Mouse (Mus musculus): ENCODE results near the gene Rabac1. TPM values are rescaled to one million over a fixed set of nuclear protein-coding genes. Genes with fewer than 3 reads are reported as not detected.
A peak's percentile ranks its signal among the peaks of the same experiment; 100 is the strongest.

Rabac1 gene
- polyA plus RNA-seq, 1 experiment from 2014 or later: 263 TPM

DNA sequence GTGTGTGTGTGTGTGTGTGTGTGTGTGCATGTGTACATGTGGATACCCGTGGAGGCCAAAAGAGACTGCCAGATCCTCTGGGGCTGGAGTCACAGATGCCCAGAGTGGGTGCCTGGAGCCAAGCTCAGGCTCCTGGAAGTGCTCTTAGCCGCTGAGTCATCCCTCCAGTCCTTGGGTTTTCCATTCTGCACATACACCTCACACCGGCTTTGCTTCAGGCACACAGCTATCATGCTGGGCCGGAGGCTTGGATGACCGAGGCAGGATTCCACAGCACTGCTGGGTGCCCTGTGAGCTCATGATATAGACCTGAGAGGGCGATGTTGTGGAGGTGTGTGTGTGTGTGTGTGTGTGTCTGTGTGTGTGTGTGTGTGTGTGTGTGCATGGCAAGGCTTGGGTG is 4.1 kb downstream of the Rabac1 start:
- H3K27me3 ChIP-seq (ENCODE audit: control insufficient read depth, insufficient read depth, low read length): no peaks in the 10 kb centered on the region
- no peak overlapping the region for H3K4me2 ChIP-seq (ENCODE audit: low read length)
- H3K4me1 ChIP-seq (ENCODE audit: control insufficient read depth in 2 of 2, insufficient read depth in 2 of 2, low read length in 2 of 2): peaks cover 5 to 9% of the 10 kb centered on the region in 2 experiments
- H3K4me3 ChIP-seq (ENCODE audit: control insufficient read depth in 1 of 2, insufficient read depth in 1 of 2, low read depth in 1 of 2, low read length in 2 of 2): no peak overlapping the region
- H3K27ac ChIP-seq (replicated peaks in 1 of 2; ENCODE audit: control insufficient read depth in 1 of 2, insufficient read depth in 1 of 2, low read depth in 2 of 2, low read length in 2 of 2): no peak overlapping the region
- 72% methylated on average over 6 of the region's 6 CpGs for WGBS
- ATAC-seq (ENCODE audit: insufficient number of reproducible peaks, insufficient read depth, low FRiP score, low read depth): no peak
- no peaks in the 10 kb centered on the region for H3K9me3 ChIP-seq (ENCODE audit: control insufficient read depth, low read length)
- no peak overlapping the region for H3K9ac ChIP-seq (ENCODE audit: low read length)
- H3K36me3 ChIP-seq (ENCODE audit: control insufficient read depth, insufficient read depth, low read length): peaks cover 8% of the 10 kb centered on the region

DNA sequence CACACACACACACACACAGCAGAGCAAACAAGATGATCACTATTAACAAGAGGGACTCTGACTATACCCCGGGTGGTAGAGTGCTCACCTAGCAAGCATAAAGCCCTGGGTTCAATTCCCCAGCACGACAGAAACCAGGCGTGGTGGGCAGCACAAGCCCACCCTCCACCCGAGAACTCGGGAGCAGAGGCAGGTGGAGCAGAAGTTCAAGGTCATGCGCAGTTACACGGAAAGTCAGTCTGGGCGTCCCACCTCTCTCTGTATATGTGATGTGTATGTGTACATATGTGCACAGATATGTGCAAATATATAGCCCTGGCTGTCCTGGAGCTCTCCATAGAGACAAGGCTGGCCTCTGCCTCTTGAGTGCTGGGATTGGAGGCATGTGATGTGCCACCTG is 4.6 kb downstream of the Rabac1 start:
- Histone ChIP-seq H3K27ac (replicated peaks in 1 of 2; ENCODE audit: control insufficient read depth in 1 of 2, insufficient read depth in 1 of 2, low read depth in 2 of 2, low read length in 2 of 2) (no peak overlapping the region), H3K4me1 (ENCODE audit: control insufficient read depth in 2 of 2, insufficient read depth in 2 of 2, low read length in 2 of 2) (peaks cover 5 to 9% of the 10 kb centered on the region in 2 experiments), H3K4me2 (ENCODE audit: low read length) (no peak overlapping the region), H3K27me3 (ENCODE audit: control insufficient read depth, insufficient read depth, low read length) (no peaks in the 10 kb centered on the region), H3K9me3 (ENCODE audit: control insufficient read depth, low read length) (no peaks in the 10 kb centered on the region), H3K36me3 (ENCODE audit: control insufficient read depth, insufficient read depth, low read length) (peaks cover 8% of the 10 kb centered on the region), H3K4me3 (ENCODE audit: control insufficient read depth in 1 of 2, insufficient read depth in 1 of 2, low read depth in 1 of 2, low read length in 2 of 2) (no peak overlapping the region), H3K9ac (ENCODE audit: low read length) (no peak overlapping the region)
- WGBS: 75% methylated on average over 8 of the region's 8 CpGs
- no peak for ATAC-seq (ENCODE audit: insufficient number of reproducible peaks, insufficient read depth, low FRiP score, low read depth)

DNA sequence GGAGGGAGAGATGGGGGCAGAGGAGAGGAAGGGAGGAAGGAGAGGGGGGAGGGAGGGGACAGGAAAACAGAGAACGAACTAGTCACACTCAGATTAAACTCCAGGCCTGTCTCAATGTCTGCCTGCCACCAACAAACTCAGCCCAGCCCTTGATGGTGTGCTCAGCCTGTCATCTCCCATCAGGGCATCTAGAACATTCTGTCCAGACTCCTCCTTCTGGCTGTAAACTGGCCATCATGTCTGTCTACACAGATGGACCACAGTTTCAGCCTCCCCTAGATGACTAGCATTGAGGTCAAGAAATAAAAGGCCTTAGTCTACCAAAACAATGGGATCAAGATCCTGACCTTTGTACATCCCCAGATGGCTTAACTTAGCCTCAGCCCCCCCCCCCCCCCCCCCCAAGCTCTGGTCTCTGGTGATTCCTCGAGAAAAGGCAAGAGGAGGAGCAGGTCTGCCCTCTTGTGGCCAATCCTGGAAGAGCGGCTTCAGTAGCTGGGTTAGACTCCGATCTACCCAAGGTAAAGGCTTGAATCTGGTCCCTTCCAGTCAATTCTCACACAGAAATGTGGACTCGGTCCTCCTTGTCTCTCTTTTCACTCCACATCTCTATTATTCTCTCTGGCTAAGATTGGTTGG is 7.5 kb downstream of the Rabac1 start:
- Histone ChIP-seq H3K9ac (ENCODE audit: low read length) (no peak overlapping the region), H3K27ac (replicated peaks in 1 of 2; ENCODE audit: control insufficient read depth in 1 of 2, insufficient read depth in 1 of 2, low read depth in 2 of 2, low read length in 2 of 2) (no peak overlapping the region), H3K36me3 (ENCODE audit: control insufficient read depth, insufficient read depth, low read length) (peaks cover 6% of the 10 kb centered on the region), H3K4me3 (ENCODE audit: control insufficient read depth in 1 of 2, insufficient read depth in 1 of 2, low read depth in 1 of 2, low read length in 2 of 2) (no peak overlapping the region), H3K4me1 (ENCODE audit: control insufficient read depth in 2 of 2, insufficient read depth in 2 of 2, low read length in 2 of 2) (no peaks in the 10 kb centered on the region), H3K9me3 (ENCODE audit: control insufficient read depth, low read length) (no peaks in the 10 kb centered on the region), H3K4me2 (ENCODE audit: low read length) (no peak overlapping the region), H3K27me3 (ENCODE audit: control insufficient read depth, insufficient read depth, low read length) (no peaks in the 10 kb centered on the region)
- 13% methylated on average over 5 of the region's 5 CpGs for WGBS
- no peak for ATAC-seq (ENCODE audit: insufficient number of reproducible peaks, insufficient read depth, low FRiP score, low read depth)

DNA sequence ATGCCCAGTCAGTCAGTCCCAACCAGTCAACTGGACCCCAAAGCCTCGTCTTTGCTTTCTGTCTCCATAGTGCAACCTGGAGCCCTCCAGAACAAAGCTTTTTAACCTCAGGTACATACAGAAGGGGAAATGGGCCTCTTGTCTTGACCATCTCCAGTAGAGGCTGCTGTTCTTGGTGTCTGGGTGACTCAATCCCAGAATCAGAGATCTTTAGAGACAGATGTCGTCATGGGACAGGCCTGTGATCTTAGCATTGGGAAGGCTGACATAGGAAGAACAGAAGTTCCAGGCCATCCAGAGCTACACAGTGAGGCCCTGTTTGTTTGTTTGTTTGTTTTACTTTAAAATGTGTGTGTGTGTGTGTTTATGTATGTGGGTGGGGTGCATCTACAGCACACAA is 8.3 kb downstream of the Rabac1 start:
- no peaks in the 10 kb centered on the region for H3K27me3 ChIP-seq (ENCODE audit: control insufficient read depth, insufficient read depth, low read length)
- no peak overlapping the region for H3K9ac ChIP-seq (ENCODE audit: low read length)
- no peak overlapping the region for H3K27ac ChIP-seq (replicated peaks in 1 of 2; ENCODE audit: control insufficient read depth in 1 of 2, insufficient read depth in 1 of 2, low read depth in 2 of 2, low read length in 2 of 2)
- no peaks in the 10 kb centered on the region for H3K36me3 ChIP-seq (ENCODE audit: control insufficient read depth, insufficient read depth, low read length)
- ATAC-seq (ENCODE audit: insufficient number of reproducible peaks, insufficient read depth, low FRiP score, low read depth): no peak
- H3K4me2 ChIP-seq (ENCODE audit: low read length): no peak overlapping the region
- 59% methylated on average over 2 of the region's 2 CpGs for WGBS
- H3K4me1 ChIP-seq (ENCODE audit: control insufficient read depth in 2 of 2, insufficient read depth in 2 of 2, low read length in 2 of 2): no peaks in the 10 kb centered on the region
- no peak overlapping the region for H3K4me3 ChIP-seq (ENCODE audit: control insufficient read depth in 1 of 2, insufficient read depth in 1 of 2, low read depth in 1 of 2, low read length in 2 of 2)
- H3K9me3 ChIP-seq (ENCODE audit: control insufficient read depth, low read length): no peaks in the 10 kb centered on the region

DNA sequence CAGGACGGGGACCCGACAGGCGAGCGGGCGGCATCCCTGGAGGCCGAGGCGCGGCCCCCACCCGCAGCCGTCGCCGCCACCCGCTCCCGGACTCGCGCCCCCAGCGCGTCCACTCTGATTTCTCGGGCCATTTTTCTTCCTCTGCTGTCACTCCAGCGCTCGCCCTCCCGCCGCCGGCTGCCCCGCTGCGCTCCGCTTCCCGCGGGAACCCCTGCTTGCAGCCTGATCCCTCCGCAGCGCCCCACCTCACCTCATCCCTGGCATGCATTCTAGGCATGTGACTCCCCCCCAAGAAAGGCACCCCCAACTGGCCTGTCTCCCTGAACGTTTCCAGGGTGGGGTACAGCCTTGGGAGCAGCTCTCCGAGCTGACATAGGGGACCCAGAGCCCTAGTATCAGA is 17.3 kb downstream of the Rabac1 start:
- peaks cover 3 to 11% of the 10 kb centered on the region in 2 experiments; a peak in 2 of 4 replicates for H3K4me1 ChIP-seq (ENCODE audit: control insufficient read depth in 2 of 2, insufficient read depth in 2 of 2, low read length in 2 of 2)
- no peaks in the 10 kb centered on the region for H3K9me3 ChIP-seq (ENCODE audit: control insufficient read depth, low read length)
- H3K9ac ChIP-seq (ENCODE audit: low read length): 0 out of 2 replicates have a peak overlapping the region, but pooled peaks have one; percentile 21
- H3K27me3 ChIP-seq (ENCODE audit: control insufficient read depth, insufficient read depth, low read length): peaks cover 73% of the 10 kb centered on the region
- peak overlapping the region; percentile 55 for H3K4me2 ChIP-seq (ENCODE audit: low read length)
- no peak overlapping the region for H3K27ac ChIP-seq (replicated peaks in 1 of 2; ENCODE audit: control insufficient read depth in 1 of 2, insufficient read depth in 1 of 2, low read depth in 2 of 2, low read length in 2 of 2)
- no peak for ATAC-seq (ENCODE audit: insufficient number of reproducible peaks, insufficient read depth, low FRiP score, low read depth)
- H3K36me3 ChIP-seq (ENCODE audit: control insufficient read depth, insufficient read depth, low read length): no peaks in the 10 kb centered on the region
- H3K4me3 ChIP-seq (ENCODE audit: control insufficient read depth in 1 of 2, insufficient read depth in 1 of 2, low read depth in 1 of 2, low read length in 2 of 2): peak overlapping the region; percentile 17 to 25; a peak in 3 of 4 replicates
- 4% methylated on average over 14 of the region's 33 CpGs for WGBS

DNA sequence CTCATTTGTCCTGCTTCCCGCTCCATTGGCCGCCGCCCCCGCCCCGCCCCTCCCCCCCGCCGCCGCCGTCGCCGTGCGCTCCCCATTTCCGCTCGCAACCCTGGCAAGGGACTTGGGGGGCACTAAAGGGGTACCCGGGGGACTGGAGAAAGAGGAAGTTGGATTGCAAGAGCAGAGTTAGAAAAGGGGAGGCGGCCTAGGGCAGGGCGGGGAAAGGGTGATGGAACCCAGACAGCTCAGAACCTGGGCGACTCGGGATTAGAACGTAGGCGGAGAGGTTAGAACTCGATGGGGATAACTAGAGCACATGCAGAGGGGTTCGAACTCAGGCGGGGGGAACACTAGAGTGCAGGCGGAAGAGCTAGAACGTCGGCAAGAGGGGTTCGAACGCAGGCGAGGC is 18.1 kb downstream of the Rabac1 start:
- H3K4me1 ChIP-seq (ENCODE audit: control insufficient read depth in 2 of 2, insufficient read depth in 2 of 2, low read length in 2 of 2): peaks cover 3 to 11% of the 10 kb centered on the region in 2 experiments; a peak in 2 of 4 replicates
- H3K27me3 ChIP-seq (ENCODE audit: control insufficient read depth, insufficient read depth, low read length): peaks cover 80% of the 10 kb centered on the region
- WGBS: 2% methylated on average over 28 of the region's 30 CpGs
- H3K27ac ChIP-seq (replicated peaks in 1 of 2; ENCODE audit: control insufficient read depth in 1 of 2, insufficient read depth in 1 of 2, low read depth in 2 of 2, low read length in 2 of 2): no peak overlapping the region
- no peak for ATAC-seq (ENCODE audit: insufficient number of reproducible peaks, insufficient read depth, low FRiP score, low read depth)
- peak overlapping the region; percentile 25 to 27 for H3K4me3 ChIP-seq (ENCODE audit: control insufficient read depth in 1 of 2, insufficient read depth in 1 of 2, low read depth in 1 of 2, low read length in 2 of 2)
- H3K9ac ChIP-seq (ENCODE audit: low read length): no peak overlapping the region
- H3K36me3 ChIP-seq (ENCODE audit: control insufficient read depth, insufficient read depth, low read length): no peaks in the 10 kb centered on the region
- H3K4me2 ChIP-seq (ENCODE audit: low read length): peak overlapping the region; percentile 55
- H3K9me3 ChIP-seq (ENCODE audit: control insufficient read depth, low read length): no peaks in the 10 kb centered on the region

DNA sequence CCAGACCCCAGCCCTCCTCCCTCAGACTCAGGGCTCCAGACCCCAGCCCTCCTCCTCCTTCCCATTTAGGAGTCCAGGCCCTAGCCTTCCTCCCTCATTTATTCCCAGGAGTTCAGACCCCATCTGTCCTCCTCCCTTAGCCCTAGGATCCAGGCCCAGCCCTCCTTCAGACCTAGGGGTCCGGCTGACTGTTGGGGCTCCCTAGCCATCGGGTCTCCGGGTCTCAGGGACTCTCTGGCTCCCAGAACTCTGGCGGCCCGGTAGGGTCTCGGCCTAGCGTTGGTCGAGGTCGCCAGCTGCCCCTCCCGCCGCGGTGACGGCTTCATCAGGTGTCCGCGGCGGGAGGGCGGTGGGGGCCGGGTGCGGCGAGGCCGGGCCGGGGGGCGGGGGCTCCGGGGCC is 18.6 kb downstream of the Rabac1 start:
- Histone ChIP-seq H3K9ac (ENCODE audit: low read length) (no peak overlapping the region), H3K27ac (replicated peaks in 1 of 2; ENCODE audit: control insufficient read depth in 1 of 2, insufficient read depth in 1 of 2, low read depth in 2 of 2, low read length in 2 of 2) (no peak overlapping the region), H3K4me3 (ENCODE audit: control insufficient read depth in 1 of 2, insufficient read depth in 1 of 2, low read depth in 1 of 2, low read length in 2 of 2) (peak overlapping the region in 1 of 2 experiments; percentile 25; a peak in 2 of 4 replicates), H3K36me3 (ENCODE audit: control insufficient read depth, insufficient read depth, low read length) (no peaks in the 10 kb centered on the region), H3K9me3 (ENCODE audit: control insufficient read depth, low read length) (no peaks in the 10 kb centered on the region), H3K27me3 (ENCODE audit: control insufficient read depth, insufficient read depth, low read length) (peaks cover 85% of the 10 kb centered on the region), H3K4me2 (ENCODE audit: low read length) (peak overlapping the region; percentile 55), H3K4me1 (ENCODE audit: control insufficient read depth in 2 of 2, insufficient read depth in 2 of 2, low read length in 2 of 2) (peaks cover 3 to 11% of the 10 kb centered on the region in 2 experiments; a peak in 2 of 4 replicates)
- WGBS: 1% methylated on average over 24 of the region's 24 CpGs
- no peak for ATAC-seq (ENCODE audit: insufficient number of reproducible peaks, insufficient read depth, low FRiP score, low read depth)
